Mouse (Mus musculus): ENCODE data around the gene Sctr. TPM values are rescaled to one million over a fixed set of nuclear protein-coding genes. Genes with fewer than 3 reads are reported as not detected.
A peak's percentile ranks its signal among the peaks of the same experiment; 100 is the strongest.

The Sctr gene
- polyA plus RNA-seq, 1 experiment from 2014 or later: not detected

DNA sequence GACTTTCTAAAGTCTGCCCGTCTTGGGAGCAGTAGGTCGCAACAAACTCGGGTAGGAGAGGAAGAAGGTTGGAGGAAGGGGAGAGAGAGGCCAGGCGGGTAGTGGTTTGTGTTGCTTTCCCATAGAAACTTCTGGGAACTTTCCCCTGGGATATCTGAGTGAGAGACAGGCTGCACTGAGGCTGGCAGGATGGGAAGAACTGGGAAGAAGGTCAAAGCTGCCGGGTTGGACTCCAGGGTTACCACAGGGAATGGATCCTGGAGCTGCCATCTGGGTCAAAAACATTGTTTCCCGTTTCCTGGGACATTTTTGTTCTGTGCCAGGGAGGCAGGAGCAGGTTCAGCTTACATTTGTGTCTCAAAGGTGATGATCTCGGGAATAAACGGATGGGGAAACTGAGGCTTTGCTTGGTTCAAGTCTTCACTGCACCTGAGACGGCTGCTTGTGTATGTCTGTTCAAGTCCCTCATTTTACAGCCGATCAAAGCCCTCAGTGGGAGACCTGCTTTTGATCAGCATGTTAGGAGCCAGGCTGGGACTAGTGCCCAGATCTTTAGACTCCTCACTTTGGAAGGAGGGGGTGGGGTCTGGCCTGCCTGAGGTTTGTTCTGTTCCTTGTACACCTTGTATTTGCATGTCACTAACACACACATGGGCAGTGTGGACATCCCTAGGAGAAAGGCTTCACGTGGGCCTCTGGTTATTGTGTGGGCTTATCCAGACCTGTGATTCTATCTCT is 1.3 kb downstream of the Sctr start:
- Histone ChIP-seq H3K9ac (replicated peaks) (no peak overlapping the region; the same call in 1 of the 2 replicates), H3K36me3 (no peaks in the 10 kb centered on the region), H3K27ac (no peak overlapping the region), H3K4me2 (peak overlapping the region; percentile 74), H3K27me3 (peaks cover 44% of the 10 kb centered on the region), H3K4me3 (replicated peaks) (peak overlapping the region; percentile 43), H3K9me3 (no peaks in the 10 kb centered on the region), H3K4me1 (replicated peaks) (peaks cover 16% of the 10 kb centered on the region)
- ATAC-seq (ENCODE audit: insufficient number of reproducible peaks, insufficient read depth, low FRiP score, low TSS enrichment, low read depth): no peak
- WGBS: 21% methylated on average over 11 of the region's 11 CpGs

DNA sequence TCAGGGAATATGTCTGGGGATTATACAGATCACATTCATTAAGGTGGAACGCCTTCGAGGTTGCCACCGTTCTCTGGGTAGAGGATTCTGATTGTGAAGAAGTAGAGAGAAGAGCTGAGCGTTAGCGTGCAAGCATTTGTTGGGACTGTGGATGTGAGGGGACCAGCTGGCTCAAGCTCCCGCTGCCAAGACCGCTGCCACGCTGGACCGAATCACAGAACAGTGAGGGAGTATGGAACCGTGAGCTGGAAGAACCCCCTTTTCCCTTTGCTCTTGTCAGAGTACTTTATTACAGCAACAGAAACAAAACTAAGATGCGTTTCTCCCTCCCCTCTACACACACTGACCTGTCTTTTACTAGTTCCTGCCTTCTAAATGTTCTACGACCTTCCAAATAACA is 5.9 kb downstream of the Sctr start:
- no peaks in the 10 kb centered on the region for H3K9me3 ChIP-seq
- H3K27ac ChIP-seq: no peak overlapping the region
- ATAC-seq (ENCODE audit: insufficient number of reproducible peaks, insufficient read depth, low FRiP score, low TSS enrichment, low read depth): no peak
- no peaks in the 10 kb centered on the region for H3K36me3 ChIP-seq
- H3K27me3 ChIP-seq: peaks cover 20% of the 10 kb centered on the region
- 82% methylated on average over 12 of the region's 12 CpGs for WGBS
- H3K4me3 ChIP-seq (replicated peaks): no peak overlapping the region
- no peak overlapping the region for H3K4me2 ChIP-seq
- no peak overlapping the region for H3K9ac ChIP-seq (replicated peaks)
- H3K4me1 ChIP-seq (replicated peaks): peaks cover 8% of the 10 kb centered on the region

GRCm38 (mm10) chr1:120013111-120013510 is 6.4 kb downstream of the Sctr start:
- Histone ChIP-seq H3K27me3 (peaks cover 16% of the 10 kb centered on the region), H3K9ac (replicated peaks) (no peak overlapping the region), H3K4me2 (no peak overlapping the region), H3K27ac (no peak overlapping the region), H3K4me1 (replicated peaks) (peaks cover 3% of the 10 kb centered on the region; the same call in 1 of the 2 replicates), H3K9me3 (no peaks in the 10 kb centered on the region), H3K4me3 (replicated peaks) (no peak overlapping the region), H3K36me3 (no peaks in the 10 kb centered on the region)
- no peak for ATAC-seq (ENCODE audit: insufficient number of reproducible peaks, insufficient read depth, low FRiP score, low TSS enrichment, low read depth)

- no peaks in the 10 kb centered on the region for H3K9me3 ChIP-seq
- H3K4me1 ChIP-seq (replicated peaks): no peaks in the 10 kb centered on the region
- no peak overlapping the region for H3K27ac ChIP-seq
- no peak overlapping the region for H3K9ac ChIP-seq (replicated peaks)
- ATAC-seq (ENCODE audit: insufficient number of reproducible peaks, insufficient read depth, low FRiP score, low TSS enrichment, low read depth): no peak
- H3K36me3 ChIP-seq: no peaks in the 10 kb centered on the region
- no peak overlapping the region for H3K4me3 ChIP-seq (replicated peaks)
- no peaks in the 10 kb centered on the region; the same call in 1 of the 2 replicates for H3K27me3 ChIP-seq
- no peak overlapping the region for H3K4me2 ChIP-seq
- 79% methylated on average over 2 of the region's 2 CpGs for WGBS
Measured at GRCm38 (mm10) chr1:120016240-120016639, 9.5 kb downstream of the Sctr start.

- Histone ChIP-seq H3K9me3 (no peaks in the 10 kb centered on the region), H3K9ac (replicated peaks) (no peak overlapping the region), H3K4me1 (replicated peaks) (no peaks in the 10 kb centered on the region), H3K4me2 (no peak overlapping the region), H3K27ac (no peak overlapping the region), H3K27me3 (no peaks in the 10 kb centered on the region; the same call in 1 of the 2 replicates), H3K4me3 (replicated peaks) (no peak overlapping the region), H3K36me3 (no peaks in the 10 kb centered on the region)
- no peak for ATAC-seq (ENCODE audit: insufficient number of reproducible peaks, insufficient read depth, low FRiP score, low TSS enrichment, low read depth)
- WGBS: 64% methylated on average over 3 of the region's 3 CpGs
Measured at GRCm38 (mm10) chr1:120018900-120019299, 12.2 kb downstream of the Sctr start.

DNA sequence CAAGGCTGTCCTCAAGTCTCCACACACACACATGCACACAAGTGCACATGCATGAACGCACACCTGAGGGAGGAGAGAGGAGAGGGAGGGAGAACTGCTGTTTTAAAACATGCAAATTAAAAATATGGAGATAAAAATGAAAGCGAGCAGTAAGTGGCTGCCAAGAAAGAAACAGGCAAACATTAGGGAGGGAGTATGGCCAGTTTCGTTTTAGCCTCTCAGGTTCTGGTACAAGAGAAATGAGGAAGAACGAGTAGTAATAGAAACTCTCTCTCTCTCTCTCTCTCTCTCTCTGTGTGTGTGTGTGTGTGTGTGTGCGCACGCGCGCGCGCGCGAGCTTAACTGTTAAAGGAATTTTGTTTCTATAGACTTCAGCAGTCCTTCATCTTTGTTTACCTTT is 12.7 kb downstream of the Sctr start:
- H3K4me2 ChIP-seq: no peak overlapping the region
- H3K36me3 ChIP-seq: no peaks in the 10 kb centered on the region
- no peak overlapping the region for H3K27ac ChIP-seq
- H3K9me3 ChIP-seq: no peaks in the 10 kb centered on the region
- peaks cover 4% of the 10 kb centered on the region for H3K4me1 ChIP-seq (replicated peaks)
- ATAC-seq (ENCODE audit: insufficient number of reproducible peaks, insufficient read depth, low FRiP score, low TSS enrichment, low read depth): no peak
- no peak overlapping the region for H3K4me3 ChIP-seq (replicated peaks)
- 97% methylated on average over 12 of the region's 12 CpGs for WGBS
- H3K9ac ChIP-seq (replicated peaks): no peak overlapping the region
- H3K27me3 ChIP-seq: no peaks in the 10 kb centered on the region; the same call in 1 of the 2 replicates

- Histone ChIP-seq H3K4me2 (no peak overlapping the region), H3K27ac (no peak overlapping the region), H3K27me3 (no peaks in the 10 kb centered on the region), H3K9ac (replicated peaks) (no peak overlapping the region), H3K4me1 (replicated peaks) (peaks cover 5% of the 10 kb centered on the region), H3K4me3 (replicated peaks) (no peak overlapping the region), H3K9me3 (no peaks in the 10 kb centered on the region), H3K36me3 (no peaks in the 10 kb centered on the region)
- ATAC-seq (ENCODE audit: insufficient number of reproducible peaks, insufficient read depth, low FRiP score, low TSS enrichment, low read depth): no peak
- 65% methylated on average over 7 of the region's 7 CpGs for WGBS
Measured at GRCm38 (mm10) chr1:120020322-120020897, 13.7 kb downstream of the Sctr start.

DNA sequence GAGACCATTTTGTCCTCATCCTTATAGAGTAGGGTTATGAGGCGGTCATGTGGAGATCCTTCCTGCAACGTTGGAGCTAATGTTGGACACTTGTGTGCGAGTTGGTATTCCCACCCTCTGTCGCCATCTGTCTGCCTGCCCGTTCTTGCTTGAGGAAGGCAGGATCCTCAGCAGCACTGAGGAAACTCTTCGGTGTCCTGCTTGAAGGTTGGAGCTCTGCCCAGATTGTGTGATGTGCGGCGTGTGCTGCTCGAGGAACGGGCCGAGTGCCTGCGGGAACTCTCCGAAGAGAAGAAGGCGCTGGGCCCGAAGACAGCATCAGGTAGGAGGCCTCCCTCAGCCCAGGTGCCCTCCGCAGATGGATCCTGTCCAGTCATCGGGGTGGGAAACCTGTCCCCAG is 15.3 kb downstream of the Sctr start:
- Histone ChIP-seq H3K36me3 (no peaks in the 10 kb centered on the region), H3K4me1 (replicated peaks) (peaks cover 5% of the 10 kb centered on the region), H3K27me3 (no peaks in the 10 kb centered on the region), H3K27ac (no peak overlapping the region), H3K9me3 (no peaks in the 10 kb centered on the region), H3K9ac (replicated peaks) (no peak overlapping the region), H3K4me2 (no peak overlapping the region), H3K4me3 (replicated peaks) (no peak overlapping the region)
- ATAC-seq (ENCODE audit: insufficient number of reproducible peaks, insufficient read depth, low FRiP score, low TSS enrichment, low read depth): no peak
- WGBS: 87% methylated on average over 17 of the region's 17 CpGs

- no peak overlapping the region for H3K4me2 ChIP-seq
- H3K27me3 ChIP-seq: no peaks in the 10 kb centered on the region
- H3K4me3 ChIP-seq (replicated peaks): no peak overlapping the region
- peaks cover 5% of the 10 kb centered on the region for H3K4me1 ChIP-seq (replicated peaks)
- no peak overlapping the region for H3K9ac ChIP-seq (replicated peaks)
- H3K27ac ChIP-seq: no peak overlapping the region
- H3K36me3 ChIP-seq: no peaks in the 10 kb centered on the region
- ATAC-seq (ENCODE audit: insufficient number of reproducible peaks, insufficient read depth, low FRiP score, low TSS enrichment, low read depth): no peak
- no peaks in the 10 kb centered on the region for H3K9me3 ChIP-seq
- WGBS: 56% methylated on average over 10 of the region's 10 CpGs
Measured at GRCm38 (mm10) chr1:120024331-120025049, 17.8 kb downstream of the Sctr start.

- Histone ChIP-seq H3K27ac (no peak overlapping the region), H3K4me3 (replicated peaks) (no peak overlapping the region), H3K27me3 (no peaks in the 10 kb centered on the region), H3K4me1 (replicated peaks) (peaks cover 5% of the 10 kb centered on the region), H3K4me2 (no peak overlapping the region), H3K36me3 (no peaks in the 10 kb centered on the region), H3K9me3 (no peaks in the 10 kb centered on the region), H3K9ac (replicated peaks) (no peak overlapping the region)
- WGBS: 26% methylated on average over 2 of the region's 2 CpGs
- no peak for ATAC-seq (ENCODE audit: insufficient number of reproducible peaks, insufficient read depth, low FRiP score, low TSS enrichment, low read depth)
Measured at GRCm38 (mm10) chr1:120025050-120025439, 18.4 kb downstream of the Sctr start.

DNA sequence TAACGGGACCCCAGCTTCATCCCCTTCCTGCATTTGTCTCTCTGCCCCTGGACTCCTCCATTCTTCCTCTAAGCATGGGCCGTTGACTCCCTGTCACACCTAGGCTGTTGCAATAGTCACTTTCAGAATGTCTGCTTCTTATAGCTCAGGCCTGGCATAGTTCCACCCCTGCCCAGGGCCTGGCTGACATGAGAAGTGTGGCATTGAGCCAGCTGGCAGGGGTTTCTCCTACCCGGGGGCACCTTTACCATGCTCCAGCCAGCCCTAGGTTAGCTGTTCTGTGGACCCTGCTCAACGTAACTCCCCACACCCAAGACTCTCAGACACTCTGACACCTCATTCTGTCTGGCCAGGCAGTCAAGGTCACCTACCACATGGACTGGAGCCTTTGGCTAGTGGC is 21.0 kb downstream of the Sctr start:
- 77% methylated on average over 4 of the region's 4 CpGs for WGBS
- Histone ChIP-seq H3K27me3 (no peaks in the 10 kb centered on the region), H3K9me3 (no peaks in the 10 kb centered on the region), H3K4me1 (replicated peaks) (peaks cover 5% of the 10 kb centered on the region), H3K4me2 (no peak overlapping the region), H3K9ac (replicated peaks) (no peak overlapping the region), H3K27ac (no peak overlapping the region), H3K36me3 (no peaks in the 10 kb centered on the region), H3K4me3 (replicated peaks) (no peak overlapping the region)
- ATAC-seq (ENCODE audit: insufficient number of reproducible peaks, insufficient read depth, low FRiP score, low TSS enrichment, low read depth): no peak

Measured in limb, embryonic 12.5 days (tissue).